Mouse (Mus musculus) heart, embryonic 14.5 days (tissue): ENCODE measurements at regions not wholly inside any gene's neighbourhood (a gene's known extent, or its start where the extent isn't known, plus 50 kb on each side); places are given as distances from the start of the nearest gene placed in this dataset.

Source experiments
- ATAC-seq: fragments of 200-750 bp; cut with Nextera tagmentation; 2 replicates; pipeline ENCODE4 v1.8.0; 2017; ENCODE audit warnings: low read depth, moderate TSS enrichment; ENCODE audit not compliant: insufficient number of reproducible peaks, insufficient read depth, low FRiP score
- H3K27ac ChIP-seq, 2 experiments: fragments of 200-500 bp in 1 of 2; fragments of 300-500 bp in 1 of 2; sonication (generic) in 1 of 2; replicated peaks in 1 of 2; 2 replicates each; pipeline ENCODE4 v1.5.1; 2012 to 2014; ENCODE audit warnings: low read depth in 2 of 2, low read length in 2 of 2, control low read depth in 1 of 2, mild to moderate bottlenecking in 1 of 2, mixed read lengths in 1 of 2; ENCODE audit not compliant: control insufficient read depth in 1 of 2, insufficient read depth in 1 of 2
- H3K27me3 ChIP-seq: fragments of 300-500 bp; sonication (generic); 2 replicates; pipeline ENCODE4 v1.6.1; 2014; ENCODE audit warnings: mild to moderate bottlenecking, low read length, control low read depth; ENCODE audit not compliant: control insufficient read depth, insufficient read depth
- H3K36me3 ChIP-seq: fragments of 300-500 bp; sonication (generic); 2 replicates; pipeline ENCODE4 v1.6.1; 2014; ENCODE audit warnings: mild to moderate bottlenecking, control low read depth, low read length, mixed read lengths; ENCODE audit not compliant: control insufficient read depth, insufficient read depth
- H3K4me1 ChIP-seq, 2 experiments: fragments of 200-500 bp in 1 of 2; fragments of 300-500 bp in 1 of 2; sonication (generic) in 1 of 2; 2 replicates each; pipeline ENCODE4 v1.6.1; 2012 to 2014; ENCODE audit warnings: low read length in 2 of 2, control low read depth in 1 of 2, mixed read lengths in 1 of 2; ENCODE audit not compliant: control insufficient read depth in 2 of 2, insufficient read depth in 2 of 2
- H3K4me2 ChIP-seq: fragments of 300-500 bp; sonication (generic); 2 replicates; pipeline ENCODE4 v1.6.1; 2014; ENCODE audit warnings: mild to moderate bottlenecking, low read length
- H3K4me3 ChIP-seq, 2 experiments: fragments of 200-500 bp in 1 of 2; fragments of 300-500 bp in 1 of 2; sonication (generic) in 1 of 2; 2 replicates each; pipeline ENCODE4 v1.5.1; 2012 to 2014; ENCODE audit warnings: low read length in 2 of 2, mild to moderate bottlenecking in 2 of 2, control low read depth in 1 of 2, low read depth in 1 of 2, moderate library complexity in 1 of 2; ENCODE audit not compliant: control insufficient read depth in 1 of 2, insufficient read depth in 1 of 2
- H3K9ac ChIP-seq: fragments of 300-500 bp; sonication (generic); 2 replicates; pipeline ENCODE4 v1.6.1; 2014; ENCODE audit warnings: mild to moderate bottlenecking, low read length
- H3K9me3 ChIP-seq: fragments of 300-500 bp; sonication (generic); 2 replicates; pipeline ENCODE4 v1.6.1; 2016; ENCODE audit warnings: low read length, control low read depth; ENCODE audit not compliant: control insufficient read depth
- WGBS: fragments of 180-500 bp; shearing (Covaris S2); extraction: QIAGEN DNeasy Blood & Tissue Kit; methylation state at CpG from one replicate; pipeline ENCODE4 v1.1.7; 2014; 5-methylcytosine and 5-hydroxymethylcytosine counted together

- Histone ChIP-seq H3K9ac (no peak overlapping the region), H3K27ac (no peak overlapping the region), H3K4me2 (no peak overlapping the region), H3K4me3 (no peak overlapping the region), H3K36me3 (no peaks in the 10 kb centered on the region), H3K9me3 (no peaks in the 10 kb centered on the region), H3K4me1 (no peaks in the 10 kb centered on the region), H3K27me3 (no peaks in the 10 kb centered on the region)
- 14% methylated on average over 3 of the region's 3 CpGs for WGBS
- ATAC-seq = no peak
Measured at GRCm38 (mm10) chr6:51785615-51786014, 226.7 kb downstream of the Skap2 start.

GRCm38 (mm10) chr6:51786836-51787235 lies 225.5 kb downstream of the Skap2 start:
- no peaks in the 10 kb centered on the region for H3K9me3 ChIP-seq
- no peaks in the 10 kb centered on the region for H3K4me1 ChIP-seq
- no peak overlapping the region for H3K27ac ChIP-seq
- H3K27me3 ChIP-seq = no peaks in the 10 kb centered on the region
- 86% methylated on average over 3 of the region's 3 CpGs for WGBS
- no peak for ATAC-seq
- H3K9ac ChIP-seq = no peak overlapping the region
- H3K4me2 ChIP-seq = no peak overlapping the region
- no peak overlapping the region for H3K4me3 ChIP-seq
- no peaks in the 10 kb centered on the region for H3K36me3 ChIP-seq

GRCm38 (mm10) chr6:51788156-51788555 lies 224.2 kb downstream of the Skap2 start:
- Histone ChIP-seq H3K27ac (no peak overlapping the region), H3K4me2 (no peak overlapping the region), H3K9ac (no peak overlapping the region), H3K4me3 (no peak overlapping the region), H3K4me1 (no peaks in the 10 kb centered on the region), H3K36me3 (no peaks in the 10 kb centered on the region), H3K9me3 (no peaks in the 10 kb centered on the region), H3K27me3 (no peaks in the 10 kb centered on the region)
- no peak for ATAC-seq
- 81% methylated on average over 9 of the region's 9 CpGs for WGBS

GRCm38 (mm10) chr6:51790293-51790692 lies 222.1 kb downstream of the Skap2 start:
- Histone ChIP-seq H3K9ac (no peak overlapping the region), H3K4me2 (no peak overlapping the region), H3K4me3 (no peak overlapping the region), H3K9me3 (no peaks in the 10 kb centered on the region), H3K27ac (no peak overlapping the region), H3K36me3 (no peaks in the 10 kb centered on the region), H3K27me3 (no peaks in the 10 kb centered on the region), H3K4me1 (no peaks in the 10 kb centered on the region)
- 83% methylated on average over 5 of the region's 5 CpGs for WGBS
- no peak for ATAC-seq

GRCm38 (mm10) chr6:51790693-51791092 lies 221.7 kb downstream of the Skap2 start:
- Histone ChIP-seq H3K36me3 (no peaks in the 10 kb centered on the region), H3K27me3 (no peaks in the 10 kb centered on the region), H3K4me3 (no peak overlapping the region), H3K4me1 (no peaks in the 10 kb centered on the region), H3K9me3 (no peaks in the 10 kb centered on the region), H3K27ac (no peak overlapping the region), H3K9ac (no peak overlapping the region), H3K4me2 (no peak overlapping the region)
- no peak for ATAC-seq
- 84% methylated on average over 7 of the region's 7 CpGs for WGBS

GRCm38 (mm10) chr6:51795300-51795699 lies 217.0 kb downstream of the Skap2 start:
- no peak overlapping the region for H3K4me2 ChIP-seq
- H3K4me1 ChIP-seq = no peaks in the 10 kb centered on the region
- H3K27me3 ChIP-seq = no peaks in the 10 kb centered on the region
- H3K36me3 ChIP-seq = no peaks in the 10 kb centered on the region
- no peak for ATAC-seq
- H3K27ac ChIP-seq = no peak overlapping the region
- no peaks in the 10 kb centered on the region for H3K9me3 ChIP-seq
- H3K4me3 ChIP-seq = no peak overlapping the region
- no peak overlapping the region for H3K9ac ChIP-seq
- WGBS = 42% methylated on average over 4 of the region's 4 CpGs

GRCm38 (mm10) chr6:51798577-51799240 lies 213.6 kb downstream of the Skap2 start:
- ATAC-seq = no peak
- H3K9me3 ChIP-seq = no peaks in the 10 kb centered on the region
- H3K4me2 ChIP-seq = no peak overlapping the region
- H3K4me3 ChIP-seq = no peak overlapping the region
- no peaks in the 10 kb centered on the region for H3K4me1 ChIP-seq
- 86% methylated on average over 12 of the region's 12 CpGs for WGBS
- no peaks in the 10 kb centered on the region for H3K27me3 ChIP-seq
- H3K9ac ChIP-seq = no peak overlapping the region
- H3K27ac ChIP-seq = no peak overlapping the region
- no peaks in the 10 kb centered on the region for H3K36me3 ChIP-seq

- Histone ChIP-seq H3K4me1 (no peaks in the 10 kb centered on the region), H3K4me2 (no peak overlapping the region), H3K4me3 (no peak overlapping the region), H3K27ac (no peak overlapping the region), H3K9ac (no peak overlapping the region), H3K9me3 (no peaks in the 10 kb centered on the region), H3K36me3 (no peaks in the 10 kb centered on the region), H3K27me3 (no peaks in the 10 kb centered on the region)
- ATAC-seq = no peak
- WGBS = 76% methylated on average over 7 of the region's 7 CpGs
Measured at GRCm38 (mm10) chr6:51805656-51806055, 206.7 kb downstream of the Skap2 start.
